Mouse (Mus musculus): ENCODE measurements around the gene Tm9sf2.
"Not testable (repeated sequence)": the region's sequence is repeated elsewhere in the genome, so short reads cannot be mapped to it uniquely, and the experiment has no call there.

Tm9sf2 gene

DNA sequence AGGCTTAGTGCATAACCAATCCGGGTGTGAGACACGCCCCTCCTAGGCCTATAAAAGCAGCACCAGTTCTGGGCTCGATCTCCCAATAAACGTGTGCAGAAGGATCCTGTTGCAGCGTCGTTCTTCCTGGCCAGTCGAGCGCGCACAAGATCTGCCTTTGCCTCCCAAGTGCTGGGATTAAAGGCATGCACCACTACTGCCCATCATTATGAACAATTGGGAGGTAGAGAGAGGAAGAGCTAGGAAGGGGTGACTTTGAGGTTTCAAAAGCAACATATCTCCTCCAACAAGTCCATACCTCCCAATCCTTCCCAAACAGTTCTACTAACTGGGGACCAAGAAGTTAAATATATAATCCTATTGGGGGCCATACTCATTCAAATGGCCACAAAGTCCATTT lies 4.9 kb upstream of the Tm9sf2 start:
- not testable (repeated sequence) for DNase-seq

DNA sequence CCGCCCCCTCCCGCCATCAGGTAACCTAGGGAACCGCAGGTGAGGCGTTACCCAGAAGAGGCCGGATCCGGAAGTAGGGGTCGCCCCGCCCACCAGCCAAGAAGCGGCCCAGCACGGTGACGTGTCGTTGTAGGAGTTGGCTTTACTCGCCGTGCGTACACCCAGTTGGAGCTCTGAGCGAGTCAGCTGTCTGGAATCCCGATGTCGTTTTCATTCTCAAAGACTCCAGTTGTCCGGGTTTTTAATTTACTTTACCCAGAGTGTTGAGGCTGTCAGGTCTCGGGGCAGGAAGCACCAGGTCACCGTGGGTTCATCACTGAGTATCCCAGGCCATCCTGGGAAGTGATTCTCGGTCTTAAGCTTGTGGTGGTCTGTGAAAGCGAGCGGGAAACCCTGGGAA lies 2.0 kb upstream of the Tm9sf2 start:
- DNase-seq = peak; percentile 97

DNA sequence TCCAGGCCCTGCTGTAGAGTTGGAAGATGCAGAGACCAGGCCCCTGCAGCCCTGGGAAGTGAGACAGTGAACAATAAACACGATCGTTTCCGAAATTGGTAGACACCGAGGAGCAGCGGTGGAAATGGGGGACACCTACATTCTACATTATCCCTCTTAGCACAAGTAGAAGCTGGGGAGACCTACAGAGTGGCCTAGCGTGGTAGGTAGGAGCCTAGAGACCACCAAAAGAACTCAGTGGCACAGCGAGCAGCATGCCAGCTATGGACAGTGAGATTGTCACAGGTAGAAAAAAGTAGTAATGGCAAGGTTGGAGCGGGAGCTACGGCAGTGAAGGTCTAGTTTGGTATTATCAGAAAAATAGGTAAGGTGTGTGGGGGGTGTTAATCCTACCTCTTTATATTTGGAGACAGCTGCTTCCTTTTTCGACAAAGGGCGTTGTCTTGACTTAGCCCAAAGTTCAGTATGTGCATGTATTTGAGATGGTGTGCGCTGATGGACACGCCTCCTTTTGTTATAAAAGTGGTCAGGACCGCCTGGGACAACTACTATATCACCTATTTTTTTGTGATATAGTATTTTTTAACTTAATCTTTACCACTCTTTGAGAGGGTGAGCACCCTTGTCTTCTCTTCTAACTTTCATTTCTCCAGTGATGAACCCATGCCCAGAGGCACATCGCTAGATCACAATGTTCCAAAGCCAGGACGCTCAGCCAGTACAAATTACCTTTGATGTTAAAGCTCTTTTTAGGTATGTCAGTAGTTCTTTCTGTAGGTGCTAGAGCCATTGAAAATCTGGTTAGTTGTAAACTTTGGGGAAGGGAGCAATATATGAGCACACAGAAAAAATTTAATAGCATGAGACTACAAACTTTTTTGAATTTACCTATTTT lies 1.2 kb upstream of the Tm9sf2 start:
- DNase-seq = peak; percentile 3

DNA sequence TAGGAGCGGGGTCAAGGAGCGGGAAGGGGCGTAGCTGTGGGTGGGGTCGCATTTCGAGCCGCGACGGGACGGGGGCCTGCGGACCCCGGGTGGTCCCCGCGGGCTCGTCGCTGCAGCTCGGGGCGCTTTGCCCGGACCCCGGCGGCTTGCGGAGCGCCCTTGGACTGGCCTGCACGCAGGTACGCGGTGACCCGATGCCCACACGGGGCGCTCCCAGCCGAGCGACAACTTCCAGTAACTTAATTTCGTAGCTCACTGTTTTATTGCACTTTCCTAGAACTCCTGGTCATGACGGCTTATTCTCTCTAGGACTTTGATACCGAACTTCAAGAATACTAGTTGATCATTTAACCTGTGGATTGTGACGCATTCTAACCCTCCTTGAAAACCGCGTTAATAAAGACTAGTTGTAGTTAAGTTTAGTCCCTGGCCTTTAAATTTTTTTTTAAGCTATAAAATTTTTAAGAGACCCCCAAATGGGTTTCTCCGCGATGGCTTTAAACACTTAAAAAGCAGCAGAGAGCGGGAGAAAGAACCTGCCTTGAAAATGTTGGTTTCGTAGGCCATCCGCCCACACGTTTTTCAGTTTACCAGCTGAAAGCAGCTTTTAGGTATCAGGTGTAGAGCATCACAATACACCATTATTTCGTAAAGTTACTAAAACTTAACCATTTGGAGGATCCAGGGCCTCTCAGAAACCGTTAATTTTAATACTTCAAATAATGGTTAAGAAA lies 810 bp downstream of the Tm9sf2 start:
- DNase-seq = peak; percentile 34

DNA sequence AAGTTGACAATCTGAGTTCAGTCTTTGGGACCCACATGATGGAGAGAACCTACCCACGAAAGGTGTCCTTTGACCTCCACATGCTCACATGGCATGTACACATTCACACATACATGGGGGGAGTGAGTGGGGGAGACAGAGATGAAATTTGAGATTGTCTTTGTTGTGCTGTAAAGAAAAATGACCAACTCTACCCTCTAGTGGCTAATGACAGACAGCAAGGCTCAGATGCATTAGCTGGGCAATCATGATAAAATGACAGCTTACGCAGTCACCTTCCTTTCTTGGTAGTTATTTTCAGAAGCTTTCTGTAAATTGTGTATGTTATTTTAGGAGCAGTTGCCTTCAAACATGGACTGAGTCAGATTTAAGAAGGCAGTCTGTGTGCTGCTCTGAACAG lies 4.8 kb downstream of the Tm9sf2 start:
- no peak for DNase-seq

DNA sequence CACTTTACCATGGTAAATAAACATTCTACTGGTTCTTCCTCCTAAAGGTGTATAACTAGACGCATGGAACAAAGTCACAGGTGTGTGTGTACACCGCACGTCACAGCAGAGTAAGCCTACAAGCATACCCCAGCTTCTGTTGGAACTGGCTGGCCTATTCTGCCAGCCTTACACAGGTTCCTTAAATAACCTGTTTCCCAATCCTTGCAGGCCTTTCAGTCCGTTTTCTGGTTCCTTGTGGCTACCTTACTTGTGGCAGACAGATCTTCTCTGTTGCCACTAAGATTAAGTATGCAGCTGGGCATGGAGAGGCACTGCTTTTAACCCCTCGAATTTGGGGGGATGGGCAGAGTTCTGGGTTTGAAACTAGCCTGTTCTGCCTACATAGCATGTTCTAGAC lies 5.5 kb downstream of the Tm9sf2 start:
- no peak for DNase-seq

DNA sequence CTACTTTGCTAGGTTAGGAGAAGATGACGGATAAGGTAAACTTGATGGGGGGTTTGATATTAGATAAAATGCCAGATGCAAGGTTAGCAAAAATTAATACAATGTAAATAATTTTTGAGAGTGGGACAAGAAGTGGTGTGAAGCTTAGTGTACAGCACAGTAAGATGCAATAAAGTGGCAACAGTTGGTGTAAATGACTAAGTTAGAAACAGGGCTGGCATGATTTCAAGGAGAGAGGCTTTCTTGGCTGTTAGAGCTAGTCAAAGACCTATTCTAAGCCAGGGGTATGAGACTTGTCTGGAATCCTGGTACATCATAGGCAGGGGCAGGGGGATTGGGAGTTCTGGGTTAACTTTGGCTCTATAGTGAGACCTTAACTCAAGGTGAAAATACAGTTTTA lies 9.4 kb downstream of the Tm9sf2 start:
- DNase-seq = no peak

DNA sequence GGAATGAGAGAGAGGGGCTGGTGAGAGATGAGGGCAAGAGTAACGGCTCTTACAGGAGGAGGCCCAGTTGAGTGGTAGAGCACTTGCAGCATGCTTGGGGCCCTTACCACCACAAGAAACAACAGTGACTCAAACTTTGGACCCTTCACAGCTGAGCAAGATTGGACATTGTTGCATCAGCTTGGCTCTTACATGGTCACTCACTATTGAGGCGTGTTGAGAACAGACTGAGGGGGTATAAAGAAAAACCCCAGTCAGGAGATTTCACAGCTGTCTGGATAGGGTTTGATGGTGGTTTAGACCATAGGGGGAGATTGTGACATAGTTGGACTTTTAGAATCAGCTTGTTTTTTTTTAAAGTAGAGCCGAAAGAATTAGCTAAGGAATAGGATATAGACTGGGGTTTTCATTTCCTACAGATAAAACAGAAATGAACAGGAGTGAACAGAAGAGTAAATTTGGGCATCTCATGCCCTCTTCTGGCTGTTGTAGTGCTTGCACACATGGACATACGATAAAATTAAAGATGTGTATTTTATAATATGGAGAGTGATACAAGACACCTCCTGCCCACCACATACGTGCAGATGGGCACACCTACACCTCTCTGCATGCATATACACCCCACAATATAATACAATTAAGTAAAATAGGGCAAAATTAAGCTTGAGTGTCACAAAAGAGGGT lies 23.4 kb downstream of the Tm9sf2 start:
- DNase-seq = peak; percentile 33

DNA sequence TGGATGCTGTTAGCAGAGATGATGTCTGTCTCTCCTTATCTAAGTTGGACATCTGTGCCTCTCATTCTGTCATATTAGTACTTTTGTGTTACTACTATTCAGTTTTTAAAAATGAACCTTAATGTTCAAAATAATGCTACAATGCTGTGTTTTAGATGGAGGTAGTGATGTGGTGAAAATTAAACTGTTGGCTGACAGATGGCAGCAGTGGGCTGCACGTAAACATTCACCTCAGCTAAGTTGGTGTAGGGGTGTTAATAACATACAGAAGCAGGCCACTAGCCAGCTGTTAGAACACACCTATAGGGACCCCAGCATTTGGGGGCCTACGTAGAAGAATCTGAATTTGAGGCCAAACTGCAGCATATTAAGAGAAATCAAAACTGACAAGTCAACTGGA lies 24.8 kb downstream of the Tm9sf2 start:
- no peak for DNase-seq

DNA sequence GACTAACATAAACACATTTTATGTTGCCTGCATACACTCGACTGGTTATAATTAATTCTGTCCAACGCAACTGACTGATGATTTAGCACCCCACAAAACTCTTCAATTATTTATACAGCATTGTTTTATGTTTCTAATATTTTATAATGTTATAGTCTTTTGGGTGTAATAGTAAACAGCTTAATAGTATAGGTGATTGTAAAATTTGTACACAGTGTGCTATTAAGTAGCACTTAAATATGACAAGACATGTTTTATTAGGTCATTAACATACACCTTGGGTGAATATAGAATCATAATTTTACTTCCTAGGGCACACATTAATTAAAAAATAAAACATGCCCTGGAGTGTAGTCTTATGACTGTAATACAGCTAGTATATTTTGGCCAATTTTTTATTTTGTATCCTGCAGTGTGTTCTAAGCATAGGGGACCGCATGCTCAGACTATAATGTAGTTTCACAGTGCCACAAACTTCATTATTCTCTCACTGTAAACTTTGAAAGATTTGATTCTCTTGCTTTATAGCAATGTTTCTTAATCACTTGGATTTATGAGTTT lies 29.6 kb downstream of the Tm9sf2 start:
- no peak for DNase-seq

DNA sequence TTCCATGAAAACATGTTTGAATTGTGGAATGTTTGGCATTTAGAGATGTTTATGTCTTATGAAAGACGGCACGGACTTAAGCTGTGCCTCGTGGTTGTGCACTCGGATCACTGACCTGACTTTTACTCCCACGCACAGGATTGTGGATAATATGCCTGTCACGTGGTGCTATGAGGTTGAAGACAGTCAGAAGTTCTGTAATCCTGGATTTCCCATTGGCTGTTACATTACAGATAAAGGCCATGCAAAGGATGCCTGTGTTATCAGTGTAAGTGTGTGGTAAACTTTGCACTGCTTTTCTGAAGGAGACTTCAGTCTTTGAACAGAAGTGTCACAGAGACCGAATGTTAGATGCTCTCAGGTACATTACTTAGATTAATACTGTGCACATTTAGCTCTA lies 30.4 kb downstream of the Tm9sf2 start:
- DNase-seq = no peak

DNA sequence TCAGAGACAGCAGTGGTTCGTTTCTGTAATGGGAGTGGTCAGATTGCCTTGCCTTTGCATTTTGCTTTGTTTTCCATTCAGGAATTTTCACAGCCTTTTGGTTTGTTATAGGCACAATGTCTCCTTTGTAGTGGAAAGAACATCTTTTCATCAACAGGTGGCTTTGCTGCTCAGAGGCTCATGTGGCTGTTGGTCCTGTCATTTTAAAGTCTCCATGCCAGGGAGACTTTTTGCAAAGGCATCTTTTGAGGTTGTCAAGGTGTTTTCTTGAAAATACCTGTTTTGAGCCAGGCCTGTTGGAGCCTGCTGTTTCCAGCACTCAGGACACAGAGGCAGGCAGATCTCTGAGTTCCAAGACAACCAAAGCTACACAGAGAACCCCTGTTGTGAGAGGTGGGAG lies 33.3 kb downstream of the Tm9sf2 start:
- no peak for DNase-seq

DNA sequence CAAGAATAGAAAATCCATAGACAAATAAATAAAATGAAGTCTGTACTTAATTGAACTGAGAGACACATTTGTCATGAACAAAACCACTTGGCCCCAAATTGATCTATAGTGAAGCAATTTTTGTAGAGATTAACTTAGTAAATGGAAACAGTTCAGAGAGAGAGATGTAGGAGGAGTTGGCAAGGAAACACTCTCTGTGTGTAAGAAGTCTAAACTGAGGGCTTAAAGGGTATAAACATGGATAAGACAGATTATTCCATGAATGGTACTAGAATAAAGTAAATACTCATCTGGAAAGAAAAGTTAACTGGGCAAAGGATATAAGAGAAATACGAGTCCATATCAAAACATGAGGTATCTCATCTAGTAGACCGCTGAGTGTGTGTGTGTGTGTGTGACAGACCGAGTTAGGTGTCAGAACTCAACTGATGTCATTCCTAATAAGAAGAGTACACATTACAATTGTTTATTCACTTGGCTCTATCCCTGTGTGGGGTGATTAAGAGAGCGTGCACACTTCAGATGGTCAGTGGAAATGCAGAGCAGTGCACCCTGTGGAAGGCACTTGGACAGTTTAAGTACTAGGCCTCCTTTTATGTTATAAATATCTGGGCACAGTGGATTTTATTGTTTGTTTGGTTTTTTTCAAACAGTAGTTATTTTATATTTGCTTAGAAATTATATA lies 36.9 kb downstream of the Tm9sf2 start:
- DNase-seq = no peak

DNA sequence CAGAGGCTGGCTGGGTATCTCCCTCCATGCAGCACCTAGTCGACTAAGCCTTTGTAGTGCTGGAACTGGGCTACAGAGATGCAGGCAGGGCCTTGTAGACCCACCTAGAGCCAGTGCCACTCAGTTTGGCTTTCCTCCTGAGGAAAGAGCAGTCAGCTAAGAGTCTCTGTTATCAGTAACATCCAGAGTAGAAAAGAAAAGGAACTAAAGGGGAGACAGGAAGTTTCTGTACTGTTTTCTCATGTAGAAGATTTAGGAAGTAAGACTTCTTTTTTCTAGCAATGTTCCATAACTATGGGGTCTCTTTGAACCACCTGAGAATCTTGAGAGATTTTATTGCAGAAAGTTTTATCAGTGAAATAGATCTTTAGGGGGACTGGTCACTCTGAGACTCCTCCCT lies 38.5 kb downstream of the Tm9sf2 start:
- DNase-seq = no peak

DNA sequence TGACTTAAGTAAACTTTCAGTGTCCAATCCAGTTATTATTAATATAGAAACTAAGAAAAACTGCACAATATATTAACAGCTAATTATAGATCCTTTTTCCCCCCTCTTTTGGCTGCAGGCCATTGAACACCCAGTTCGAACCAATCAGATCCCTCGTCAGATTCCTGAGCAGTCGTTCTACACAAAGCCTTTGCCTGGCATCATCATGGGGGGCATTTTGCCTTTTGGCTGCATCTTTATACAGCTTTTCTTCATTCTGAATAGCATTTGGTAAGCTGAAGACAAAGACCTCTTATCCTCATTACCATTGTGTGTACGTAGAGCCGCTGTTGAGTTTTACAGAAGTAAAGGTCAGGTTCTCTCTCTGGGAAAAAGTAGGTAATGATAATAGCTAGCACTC lies 43.8 kb downstream of the Tm9sf2 start:
- DNase-seq = no peak

DNA sequence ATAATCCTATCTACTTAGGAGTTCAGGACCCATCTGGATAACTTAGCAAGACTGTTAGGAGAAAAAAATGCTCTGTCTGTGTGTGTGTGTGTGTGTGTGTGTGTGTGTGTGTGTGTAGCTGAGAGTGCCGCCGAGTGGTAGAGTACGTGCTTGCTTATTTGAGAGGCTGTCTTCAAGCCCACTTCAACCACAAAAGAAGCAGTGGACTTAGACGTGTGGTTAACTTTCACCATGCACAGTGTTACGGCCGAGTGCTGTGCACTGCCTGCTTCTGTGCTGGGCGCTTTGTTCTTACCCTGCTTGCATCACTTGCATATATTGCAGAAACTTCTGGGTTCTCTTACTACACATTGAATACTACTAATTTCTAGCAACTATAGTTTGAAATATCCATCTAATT lies 50.9 kb downstream of the Tm9sf2 start:
- peak; percentile 7 for DNase-seq

DNA sequence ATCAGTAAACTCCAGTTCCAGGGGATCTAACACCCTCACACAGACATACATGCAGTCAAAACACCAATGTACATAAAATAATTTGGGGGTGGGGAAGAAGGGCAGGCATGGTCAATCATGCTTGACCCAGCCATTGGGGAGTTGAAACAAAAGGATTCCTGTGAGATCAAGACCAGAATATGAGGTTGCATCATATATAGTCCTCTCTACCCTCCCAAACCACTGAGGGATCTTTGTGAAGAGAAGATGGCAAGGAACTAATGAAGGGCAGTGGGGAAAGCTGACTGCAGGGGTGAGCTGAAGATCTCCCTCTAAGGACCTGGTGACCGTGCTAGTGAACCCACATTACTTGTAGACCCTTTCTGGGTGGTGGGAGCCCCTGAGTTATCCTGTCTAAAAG lies 54.1 kb downstream of the Tm9sf2 start:
- no peak for DNase-seq

DNA sequence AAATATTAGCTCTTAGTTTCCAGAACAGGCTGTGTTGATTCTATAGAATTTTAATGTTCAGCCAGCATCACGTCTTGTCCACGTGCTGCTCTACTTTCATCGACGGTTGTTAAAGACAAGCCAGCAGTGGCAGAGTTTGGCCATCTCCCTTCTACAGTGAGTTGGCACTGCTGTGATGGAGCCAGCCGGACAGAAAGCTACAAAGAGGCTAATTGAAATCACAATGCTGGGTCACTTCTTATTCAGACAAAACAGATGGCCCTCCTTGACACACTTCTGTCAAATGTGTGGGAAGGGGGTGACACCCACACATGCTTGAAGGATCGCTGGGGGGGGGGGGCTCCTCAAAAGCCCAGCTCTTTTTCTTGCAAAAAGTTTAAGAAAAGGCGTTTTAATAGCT lies 62.1 kb downstream of the Tm9sf2 start:
- no peak for DNase-seq

DNA sequence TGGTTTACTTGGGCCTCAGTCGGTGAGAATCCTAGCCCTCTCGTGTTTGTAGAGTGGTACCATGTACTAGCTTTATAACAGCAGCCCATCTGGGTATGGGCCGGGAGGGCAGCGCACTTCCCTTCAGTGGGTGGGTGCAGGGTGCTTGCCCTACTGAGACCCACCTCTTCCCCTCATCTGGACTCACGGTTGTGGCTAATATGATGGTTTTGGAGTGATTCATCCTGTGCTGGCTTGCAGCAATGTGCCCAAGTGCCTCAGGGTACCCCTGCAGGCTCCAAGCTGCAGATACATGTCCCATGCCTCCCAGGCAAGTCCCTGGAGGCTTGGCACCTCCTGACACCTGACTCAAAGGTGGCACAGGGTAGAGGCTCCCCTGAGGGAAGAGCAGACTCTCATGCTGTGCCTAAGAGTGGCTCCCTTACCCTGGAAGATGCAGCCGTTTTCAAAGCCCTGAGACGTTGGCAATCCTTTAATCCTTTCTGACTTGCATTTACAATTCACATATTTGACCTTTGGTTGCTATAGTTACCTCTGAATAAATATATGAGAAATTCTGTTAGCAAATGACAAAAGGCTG lies 63.5 kb downstream of the Tm9sf2 start:
- no peak for DNase-seq

DNA sequence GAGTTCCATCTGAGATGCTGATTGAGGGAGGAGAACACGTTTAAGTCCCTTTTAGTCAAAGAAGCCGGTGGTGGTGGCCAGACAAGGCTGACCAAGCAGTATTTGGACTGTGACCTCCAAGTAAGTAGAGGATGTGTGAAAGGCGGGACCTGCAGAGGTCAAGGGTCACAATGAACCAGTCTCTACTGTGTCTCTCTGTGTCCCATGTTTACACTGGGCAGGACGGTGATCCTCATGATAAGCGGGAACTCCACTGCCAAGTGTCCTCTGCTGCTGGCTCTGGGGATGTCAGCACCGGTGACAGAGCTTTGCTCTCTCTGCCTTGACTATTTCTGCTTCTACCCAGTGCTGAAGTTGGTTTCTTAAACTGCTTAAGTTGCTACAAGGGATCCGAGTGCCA lies 64.2 kb downstream of the Tm9sf2 start:
- no peak for DNase-seq

DNA sequence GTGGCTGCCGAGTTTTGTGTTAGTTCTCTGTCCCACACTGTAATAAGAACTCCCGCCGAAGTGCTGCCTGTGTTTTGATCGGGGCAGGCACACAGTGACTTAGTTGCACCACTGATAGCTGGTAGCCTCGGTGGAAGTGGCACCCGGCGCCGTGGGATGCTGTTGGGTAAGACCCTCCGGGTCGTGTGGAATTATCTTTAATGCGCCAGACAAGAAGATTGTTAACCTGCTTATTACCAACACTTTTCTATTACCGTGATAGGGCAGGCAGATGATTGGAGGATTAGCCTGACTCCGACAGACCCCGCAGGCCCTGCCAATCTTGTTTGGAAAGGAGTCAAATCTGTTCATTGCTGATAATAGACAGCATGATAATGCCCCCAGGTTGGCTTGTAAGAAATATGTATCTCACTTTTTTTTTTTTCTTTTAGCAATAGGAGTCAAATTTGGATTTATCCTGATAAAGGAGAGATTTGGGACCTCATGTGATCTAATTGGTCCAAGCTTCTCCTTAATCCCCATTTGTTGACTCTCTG lies 69.5 kb downstream of the Tm9sf2 start:
- DNase-seq = no peak

DNA sequence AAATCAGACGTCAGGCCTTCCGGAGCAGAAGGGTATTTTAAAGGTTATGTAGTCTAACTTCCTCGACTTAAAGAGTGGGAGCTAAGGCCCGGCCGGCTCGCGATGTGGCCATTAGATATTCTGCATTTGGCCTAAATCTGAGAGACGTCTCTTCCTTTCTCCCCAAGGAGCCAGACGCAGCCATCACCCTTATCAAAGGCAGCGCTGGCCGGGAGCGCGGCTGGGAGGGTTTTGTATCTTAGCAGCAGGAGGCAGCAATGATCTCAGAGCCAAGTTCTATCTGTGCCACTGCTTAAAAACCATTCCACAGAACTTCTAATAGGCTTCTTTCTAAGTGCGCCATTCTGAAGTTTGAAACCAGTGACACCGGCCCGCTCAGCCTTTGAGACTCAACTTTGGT lies 72.4 kb downstream of the Tm9sf2 start:
- DNase-seq = no peak
